Mouse (Mus musculus): ENCODE measurements around the gene Atpaf1. TPM values are rescaled to one million over a fixed set of nuclear protein-coding genes. Genes with fewer than 3 reads are reported as not detected.

Gene Atpaf1
- polyA plus RNA-seq, 1 experiment from 2014 or later = 38.6 TPM

DNA sequence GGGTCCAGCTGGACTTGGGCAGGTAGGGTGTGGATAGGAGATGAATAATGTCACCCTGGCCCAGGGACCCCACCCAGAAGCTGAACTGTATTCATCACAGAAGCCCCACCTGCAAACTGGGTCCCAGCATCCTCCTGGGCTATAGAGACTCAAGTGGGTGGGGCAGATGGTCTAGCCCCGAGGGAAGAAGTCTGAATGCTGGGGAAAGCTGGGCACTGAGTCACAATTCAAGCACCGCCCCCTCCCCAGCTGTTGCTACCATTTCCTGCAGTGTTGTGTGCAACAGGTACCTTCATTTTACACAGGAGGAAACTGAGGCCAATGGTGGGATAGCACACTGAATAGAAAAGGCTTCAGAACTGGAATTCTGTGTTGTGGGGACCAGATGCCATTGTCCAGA lies 47.4 kb downstream of the Atpaf1 start:
- H3K9me3 ChIP-seq (replicated peaks; ENCODE audit: control insufficient read depth, low read length, poor library complexity, severe bottlenecking) = no peaks in the 10 kb centered on the region
- H3K36me3 ChIP-seq (ENCODE audit: control insufficient read depth, insufficient read depth, low read length) = no peaks in the 10 kb centered on the region
- no peak overlapping the region for H3K9ac ChIP-seq (ENCODE audit: low read depth, low read length)
- no peak for ATAC-seq
- WGBS = 63% methylated on average over 2 of the region's 2 CpGs
- H3K27me3 ChIP-seq (ENCODE audit: control insufficient read depth, insufficient read depth, low read depth, low read length) = no peaks in the 10 kb centered on the region
- H3K4me1 ChIP-seq (ENCODE audit: control insufficient read depth, insufficient read depth, low read length) = peaks cover 6% of the 10 kb centered on the region
- H3K4me3 ChIP-seq (ENCODE audit: low read depth, low read length) = no peak overlapping the region
- H3K27ac ChIP-seq (ENCODE audit: low read length) = no peak overlapping the region
- H3K4me2 ChIP-seq (ENCODE audit: low read length) = no peak overlapping the region

DNA sequence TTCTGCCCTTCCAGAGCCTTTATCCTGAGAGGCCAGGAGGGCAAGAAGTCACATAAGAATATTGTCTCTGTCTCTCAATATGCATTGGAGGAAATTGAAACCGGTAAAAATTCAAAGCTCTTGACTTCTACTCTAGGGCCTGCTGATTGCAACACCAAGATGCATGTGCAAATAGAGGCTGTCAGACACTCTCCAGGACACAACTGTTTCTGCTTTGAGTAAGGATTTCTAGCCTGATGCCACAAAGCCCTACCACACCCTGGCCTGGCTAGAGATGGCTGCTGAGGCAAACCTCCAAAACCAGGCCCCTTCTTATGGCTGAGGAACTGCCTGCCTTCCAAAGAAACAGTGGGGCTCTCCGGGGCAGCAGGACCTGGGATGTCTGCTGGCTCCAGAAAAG lies 51.0 kb downstream of the Atpaf1 start:
- H3K9ac ChIP-seq (ENCODE audit: low read depth, low read length) = no peak overlapping the region
- no peak overlapping the region for H3K27ac ChIP-seq (ENCODE audit: low read length)
- no peaks in the 10 kb centered on the region for H3K9me3 ChIP-seq (replicated peaks; ENCODE audit: control insufficient read depth, low read length, poor library complexity, severe bottlenecking)
- 69% methylated on average over 2 of the region's 2 CpGs for WGBS
- no peaks in the 10 kb centered on the region for H3K36me3 ChIP-seq (ENCODE audit: control insufficient read depth, insufficient read depth, low read length)
- no peak for ATAC-seq
- no peak overlapping the region for H3K4me3 ChIP-seq (ENCODE audit: low read depth, low read length)
- no peaks in the 10 kb centered on the region for H3K27me3 ChIP-seq (ENCODE audit: control insufficient read depth, insufficient read depth, low read depth, low read length)
- no peak overlapping the region for H3K4me2 ChIP-seq (ENCODE audit: low read length)
- peaks cover 10% of the 10 kb centered on the region for H3K4me1 ChIP-seq (ENCODE audit: control insufficient read depth, insufficient read depth, low read length)

DNA sequence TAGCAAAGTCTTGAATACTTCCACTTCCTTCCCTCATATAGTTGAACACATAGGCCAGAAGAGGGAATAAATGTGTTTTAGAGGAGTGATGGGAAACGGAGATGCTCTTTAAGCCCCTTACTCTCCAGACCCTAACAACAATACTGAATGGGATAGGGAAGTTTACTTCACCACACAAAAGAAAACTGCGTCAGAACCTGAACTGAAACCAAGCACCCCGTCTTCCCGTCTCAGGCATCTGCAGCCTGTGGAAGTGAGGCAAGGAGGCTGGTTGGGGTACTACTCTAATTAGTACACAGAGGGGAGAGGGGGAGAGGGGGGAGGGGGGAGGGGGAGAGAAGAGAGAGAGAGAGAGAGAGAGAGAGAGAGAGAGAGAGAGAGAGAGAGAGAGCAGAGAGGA lies 53.6 kb downstream of the Atpaf1 start:
- no peak overlapping the region for H3K9ac ChIP-seq (ENCODE audit: low read depth, low read length)
- no peaks in the 10 kb centered on the region for H3K36me3 ChIP-seq (ENCODE audit: control insufficient read depth, insufficient read depth, low read length)
- no peak overlapping the region for H3K27ac ChIP-seq (ENCODE audit: low read length)
- no peaks in the 10 kb centered on the region for H3K9me3 ChIP-seq (replicated peaks; ENCODE audit: control insufficient read depth, low read length, poor library complexity, severe bottlenecking)
- no peak overlapping the region for H3K4me3 ChIP-seq (ENCODE audit: low read depth, low read length)
- no peak for ATAC-seq
- WGBS = 78% methylated on average over 4 of the region's 4 CpGs
- peak overlapping the region; percentile 80; the same call in 1 of the 2 replicates for H3K4me2 ChIP-seq (ENCODE audit: low read length)
- no peaks in the 10 kb centered on the region for H3K27me3 ChIP-seq (ENCODE audit: control insufficient read depth, insufficient read depth, low read depth, low read length)
- H3K4me1 ChIP-seq (ENCODE audit: control insufficient read depth, insufficient read depth, low read length) = peaks cover 10% of the 10 kb centered on the region

DNA sequence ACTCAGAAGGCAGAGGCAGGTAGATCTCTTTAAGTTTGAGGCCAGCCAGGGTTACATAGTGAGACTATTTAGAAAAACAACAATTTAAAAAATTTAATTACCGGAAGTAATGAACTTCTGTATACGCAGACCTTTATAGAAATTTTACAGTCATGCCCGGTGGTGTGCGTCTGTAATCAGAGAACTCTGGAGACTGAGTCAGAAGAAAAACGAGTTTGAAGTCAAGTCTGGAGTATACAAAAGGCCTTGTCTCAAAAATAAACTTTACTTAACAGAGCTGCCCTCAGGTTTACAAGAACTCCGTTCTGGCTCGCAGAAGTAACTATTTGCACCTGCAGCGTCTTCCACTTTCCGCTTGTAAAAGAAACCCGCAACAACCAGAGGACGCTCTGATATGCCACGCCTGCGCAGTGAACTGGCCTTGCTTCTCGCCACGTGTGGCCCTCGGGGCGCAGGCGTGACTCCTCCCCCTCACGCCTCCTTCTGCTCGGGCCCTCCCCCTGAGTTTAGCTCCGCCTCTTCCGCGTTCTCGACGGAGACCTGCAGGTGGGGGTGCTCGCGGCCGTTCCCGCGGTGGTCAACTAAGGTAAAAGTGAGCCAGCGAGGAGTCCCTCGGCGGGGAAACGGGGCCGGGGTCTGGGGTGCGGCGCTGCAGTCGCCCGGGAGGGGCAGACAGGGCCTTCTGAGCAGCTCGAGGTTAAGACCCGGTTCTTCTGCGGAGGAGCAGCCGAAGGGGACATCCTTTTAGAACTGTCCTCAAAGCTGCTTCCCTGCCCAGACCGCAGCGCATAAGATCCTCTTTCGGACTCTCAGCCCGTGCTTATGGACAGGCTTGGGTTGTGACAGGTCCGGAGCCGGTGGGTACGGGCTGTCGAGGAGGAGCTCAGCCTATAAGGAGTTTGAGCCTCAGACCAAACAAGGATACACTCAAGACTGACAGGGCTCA lies 54.4 kb downstream of the Atpaf1 start, which contains the start of gene Mknk1:
TSS of gene Mknk1 (plus strand) at position 503 of the 946 bp plus-strand sequence.
- Histone ChIP-seq H3K9ac (ENCODE audit: low read depth, low read length) (peak within 1 kb of the TSS; percentile 75), H3K4me3 (ENCODE audit: low read depth, low read length) (peak within 1 kb of the TSS; percentile 74), H3K36me3 (ENCODE audit: control insufficient read depth, insufficient read depth, low read length) (no peaks in the 10 kb centered on the region), H3K27ac (ENCODE audit: low read length) (0 out of 2 replicates have a peak within 1 kb of the TSS, but pooled peaks have one; percentile 31), H3K4me1 (ENCODE audit: control insufficient read depth, insufficient read depth, low read length) (peaks cover 10% of the 10 kb centered on the region), H3K4me2 (ENCODE audit: low read length) (peak within 1 kb of the TSS; percentile 80), H3K9me3 (replicated peaks; ENCODE audit: control insufficient read depth, low read length, poor library complexity, severe bottlenecking) (no peaks in the 10 kb centered on the region), H3K27me3 (ENCODE audit: control insufficient read depth, insufficient read depth, low read depth, low read length) (no peaks in the 10 kb centered on the region)
- peak; percentile 95 for ATAC-seq
- WGBS = 1% methylated on average over 51 of the region's 51 CpGs

DNA sequence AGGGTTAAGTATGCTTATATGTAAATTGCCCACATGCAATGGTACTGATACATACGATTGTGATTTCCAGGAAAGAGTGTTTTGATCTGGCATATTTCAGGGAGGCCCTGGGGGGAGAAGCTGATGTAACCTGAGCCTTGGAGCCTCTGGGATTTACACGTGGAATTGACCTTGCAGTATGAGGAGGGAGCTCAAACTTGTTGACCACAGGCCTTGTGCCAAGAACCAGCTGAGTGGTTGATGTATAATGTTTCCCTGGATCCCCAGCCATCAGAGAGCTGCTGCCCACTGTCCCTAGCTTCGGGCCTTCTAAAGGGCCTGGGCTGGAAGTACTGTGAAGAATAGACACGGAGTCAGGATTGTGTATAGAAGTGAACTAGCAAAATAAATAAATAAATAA lies 55.3 kb downstream of the Atpaf1 start:
- Histone ChIP-seq H3K4me2 (ENCODE audit: low read length) (peak overlapping the region; percentile 80), H3K9me3 (replicated peaks; ENCODE audit: control insufficient read depth, low read length, poor library complexity, severe bottlenecking) (no peaks in the 10 kb centered on the region), H3K4me1 (ENCODE audit: control insufficient read depth, insufficient read depth, low read length) (peaks cover 10% of the 10 kb centered on the region), H3K36me3 (ENCODE audit: control insufficient read depth, insufficient read depth, low read length) (no peaks in the 10 kb centered on the region), H3K9ac (ENCODE audit: low read depth, low read length) (no peak overlapping the region; the same call in 1 of the 2 replicates), H3K27ac (ENCODE audit: low read length) (no peak overlapping the region), H3K4me3 (ENCODE audit: low read depth, low read length) (no peak overlapping the region), H3K27me3 (ENCODE audit: control insufficient read depth, insufficient read depth, low read depth, low read length) (no peaks in the 10 kb centered on the region)
- 55% methylated on average over 4 of the region's 4 CpGs for WGBS
- ATAC-seq = no peak

DNA sequence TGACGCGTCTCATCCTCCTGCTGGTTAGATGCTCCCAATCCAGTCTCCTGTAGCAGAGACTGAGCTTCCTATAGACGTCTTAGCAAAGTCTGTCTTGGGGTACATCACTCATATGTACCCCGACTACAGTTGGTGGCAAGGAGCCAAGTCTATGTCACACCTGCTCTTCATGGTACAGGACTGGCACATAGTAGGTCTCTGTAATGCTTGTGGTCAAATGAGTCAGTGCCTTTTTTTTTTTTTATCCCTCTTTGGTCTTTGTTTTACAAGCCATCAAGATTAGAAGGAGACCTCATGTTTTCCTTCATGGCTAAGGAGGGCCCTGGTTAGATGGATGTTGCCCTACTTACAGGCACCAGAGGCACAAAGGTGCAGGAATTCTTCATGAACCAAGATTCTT lies 56.2 kb downstream of the Atpaf1 start:
- no peaks in the 10 kb centered on the region for H3K27me3 ChIP-seq (ENCODE audit: control insufficient read depth, insufficient read depth, low read depth, low read length)
- no peak overlapping the region for H3K27ac ChIP-seq (ENCODE audit: low read length)
- peaks cover 10% of the 10 kb centered on the region for H3K4me1 ChIP-seq (ENCODE audit: control insufficient read depth, insufficient read depth, low read length)
- H3K4me2 ChIP-seq (ENCODE audit: low read length) = no peak overlapping the region
- no peaks in the 10 kb centered on the region for H3K9me3 ChIP-seq (replicated peaks; ENCODE audit: control insufficient read depth, low read length, poor library complexity, severe bottlenecking)
- no peak overlapping the region for H3K9ac ChIP-seq (ENCODE audit: low read depth, low read length)
- no peaks in the 10 kb centered on the region for H3K36me3 ChIP-seq (ENCODE audit: control insufficient read depth, insufficient read depth, low read length)
- ATAC-seq = no peak
- H3K4me3 ChIP-seq (ENCODE audit: low read depth, low read length) = no peak overlapping the region
- WGBS = 96% methylated on average over 4 of the region's 4 CpGs

DNA sequence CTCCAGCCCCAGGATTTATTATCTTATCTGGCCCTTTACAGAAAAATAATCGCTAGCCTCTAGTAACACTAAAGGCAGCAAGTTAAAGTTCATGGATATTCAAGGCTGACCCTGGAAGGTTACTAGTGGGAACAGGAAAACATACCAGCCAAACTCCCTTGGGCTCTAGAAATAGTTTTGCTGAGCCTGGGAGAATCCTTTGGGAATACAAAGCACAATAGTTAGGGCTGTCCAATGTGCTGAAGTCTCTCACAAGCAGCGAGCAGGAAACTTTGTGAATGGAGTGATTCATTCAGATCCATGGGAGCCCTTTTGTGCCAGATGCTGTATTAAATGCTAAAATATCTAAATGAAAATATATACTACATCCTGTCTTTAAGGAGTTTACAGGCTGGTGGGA lies 62.0 kb downstream of the Atpaf1 start:
- Histone ChIP-seq H3K27me3 (ENCODE audit: control insufficient read depth, insufficient read depth, low read depth, low read length) (no peaks in the 10 kb centered on the region), H3K4me2 (ENCODE audit: low read length) (no peak overlapping the region), H3K27ac (ENCODE audit: low read length) (no peak overlapping the region), H3K36me3 (ENCODE audit: control insufficient read depth, insufficient read depth, low read length) (no peaks in the 10 kb centered on the region), H3K9me3 (replicated peaks; ENCODE audit: control insufficient read depth, low read length, poor library complexity, severe bottlenecking) (no peaks in the 10 kb centered on the region), H3K9ac (ENCODE audit: low read depth, low read length) (no peak overlapping the region), H3K4me1 (ENCODE audit: control insufficient read depth, insufficient read depth, low read length) (no peaks in the 10 kb centered on the region), H3K4me3 (ENCODE audit: low read depth, low read length) (no peak overlapping the region)
- WGBS = 45% methylated on average over 2 of the region's 2 CpGs
- ATAC-seq = no peak

DNA sequence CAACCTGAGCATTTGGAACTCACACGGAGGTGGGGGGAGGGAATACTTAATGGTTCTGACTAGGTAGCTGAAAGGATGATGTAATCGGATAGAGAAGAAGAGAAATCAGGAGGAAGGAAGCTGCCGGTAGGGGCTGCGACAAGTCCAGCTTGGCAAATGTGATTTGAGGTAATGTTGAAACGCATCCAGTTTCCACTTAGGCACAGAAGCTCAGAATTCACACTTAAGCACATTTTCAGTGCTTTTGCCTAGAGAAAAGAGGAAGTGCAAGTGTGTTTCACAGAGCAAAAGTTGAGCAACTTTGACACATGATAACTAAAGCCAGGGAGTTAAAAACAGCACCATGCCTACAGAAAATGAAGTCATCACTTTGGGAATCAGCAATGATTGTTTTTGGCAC lies 62.8 kb downstream of the Atpaf1 start:
- 65% methylated on average over 5 of the region's 5 CpGs for WGBS
- no peak overlapping the region for H3K4me3 ChIP-seq (ENCODE audit: low read depth, low read length)
- H3K4me1 ChIP-seq (ENCODE audit: control insufficient read depth, insufficient read depth, low read length) = no peaks in the 10 kb centered on the region
- no peaks in the 10 kb centered on the region for H3K36me3 ChIP-seq (ENCODE audit: control insufficient read depth, insufficient read depth, low read length)
- H3K27me3 ChIP-seq (ENCODE audit: control insufficient read depth, insufficient read depth, low read depth, low read length) = no peaks in the 10 kb centered on the region
- H3K9ac ChIP-seq (ENCODE audit: low read depth, low read length) = no peak overlapping the region
- no peak overlapping the region for H3K4me2 ChIP-seq (ENCODE audit: low read length)
- no peaks in the 10 kb centered on the region for H3K9me3 ChIP-seq (replicated peaks; ENCODE audit: control insufficient read depth, low read length, poor library complexity, severe bottlenecking)
- no peak for ATAC-seq
- H3K27ac ChIP-seq (ENCODE audit: low read length) = no peak overlapping the region

DNA sequence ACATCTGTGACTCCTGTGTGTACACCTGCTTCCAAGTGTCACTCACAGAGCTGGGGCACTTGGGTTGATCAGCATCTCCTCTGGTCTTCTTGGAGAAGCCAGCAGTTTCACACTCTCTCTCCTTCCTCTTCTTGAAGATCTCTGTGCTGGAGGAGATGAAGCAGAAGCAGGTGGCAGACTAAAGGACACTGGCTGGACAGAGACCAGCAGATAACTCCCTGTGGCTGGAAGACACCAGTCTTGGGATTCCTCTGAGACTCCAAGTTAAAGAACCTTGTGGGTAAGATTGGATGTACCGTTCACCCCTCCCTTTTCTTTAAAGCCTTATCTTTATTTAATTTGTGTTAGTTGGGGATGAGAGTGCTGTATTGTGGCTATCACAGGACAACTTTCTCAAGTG lies 63.5 kb downstream of the Atpaf1 start:
- no peak for ATAC-seq
- no peaks in the 10 kb centered on the region for H3K27me3 ChIP-seq (ENCODE audit: control insufficient read depth, insufficient read depth, low read depth, low read length)
- no peak overlapping the region for H3K9ac ChIP-seq (ENCODE audit: low read depth, low read length)
- no peak overlapping the region for H3K27ac ChIP-seq (ENCODE audit: low read length)
- H3K4me3 ChIP-seq (ENCODE audit: low read depth, low read length) = no peak overlapping the region
- 91% methylated on average over 1 of the region's 1 CpGs for WGBS
- H3K4me1 ChIP-seq (ENCODE audit: control insufficient read depth, insufficient read depth, low read length) = no peaks in the 10 kb centered on the region
- no peaks in the 10 kb centered on the region for H3K36me3 ChIP-seq (ENCODE audit: control insufficient read depth, insufficient read depth, low read length)
- H3K4me2 ChIP-seq (ENCODE audit: low read length) = no peak overlapping the region
- H3K9me3 ChIP-seq (replicated peaks; ENCODE audit: control insufficient read depth, low read length, poor library complexity, severe bottlenecking) = no peaks in the 10 kb centered on the region

All from midbrain, embryonic 16.5 days (tissue).